Mouse (Mus musculus) embryonic fibroblast, embryonic 13.5 days (primary cell): Measurements from ENCODE around the gene Tpx2. TPM values are rescaled to one million over a fixed set of nuclear protein-coding genes. Genes with fewer than 3 reads are reported as not detected.

Experiments
- H3K27ac ChIP-seq: 2 replicates; pipeline ENCODE4 v1.5.1; 2012; ENCODE audit warnings: low read length, control low read depth, inconsistent platforms; ENCODE audit not compliant: insufficient read depth
- H3K4me1 ChIP-seq: 2 replicates; pipeline ENCODE4 v1.6.1; 2011; ENCODE audit warnings: low read length; ENCODE audit not compliant: control insufficient read depth, insufficient read depth
- H3K4me3 ChIP-seq: 2 replicates; pipeline ENCODE4 v1.5.1; 2011; ENCODE audit warnings: mild to moderate bottlenecking, control low read depth, low read length; ENCODE audit not compliant: insufficient read depth
- CTCF ChIP-seq: IDR thresholded peaks from 2 replicates; pipeline ENCODE4 v1.5.1; 2011; ENCODE audit warnings: mild to moderate bottlenecking, control low read depth, low read length, moderate library complexity, borderline replicate concordance; ENCODE audit not compliant: insufficient read depth
- POLR2A ChIP-seq: IDR thresholded peaks from 2 replicates; pipeline ENCODE4 v1.6.1; 2011; ENCODE audit warnings: low read depth, mild to moderate bottlenecking, control low read depth, low read length, moderate library complexity
- polyA plus RNA-seq: library from polyadenylated mRNA; stranded (reverse); fragments of >200 nt; gene quantifications from 2 replicates; pipeline ENCODE4 v1.2.4, GENCODE M21; 2011; ENCODE audit warnings: low read depth; ENCODE audit not compliant: missing spikeins, insufficient read length

Tpx2 gene
- polyA plus RNA-seq, 1 experiment = 82.9 TPM

DNA sequence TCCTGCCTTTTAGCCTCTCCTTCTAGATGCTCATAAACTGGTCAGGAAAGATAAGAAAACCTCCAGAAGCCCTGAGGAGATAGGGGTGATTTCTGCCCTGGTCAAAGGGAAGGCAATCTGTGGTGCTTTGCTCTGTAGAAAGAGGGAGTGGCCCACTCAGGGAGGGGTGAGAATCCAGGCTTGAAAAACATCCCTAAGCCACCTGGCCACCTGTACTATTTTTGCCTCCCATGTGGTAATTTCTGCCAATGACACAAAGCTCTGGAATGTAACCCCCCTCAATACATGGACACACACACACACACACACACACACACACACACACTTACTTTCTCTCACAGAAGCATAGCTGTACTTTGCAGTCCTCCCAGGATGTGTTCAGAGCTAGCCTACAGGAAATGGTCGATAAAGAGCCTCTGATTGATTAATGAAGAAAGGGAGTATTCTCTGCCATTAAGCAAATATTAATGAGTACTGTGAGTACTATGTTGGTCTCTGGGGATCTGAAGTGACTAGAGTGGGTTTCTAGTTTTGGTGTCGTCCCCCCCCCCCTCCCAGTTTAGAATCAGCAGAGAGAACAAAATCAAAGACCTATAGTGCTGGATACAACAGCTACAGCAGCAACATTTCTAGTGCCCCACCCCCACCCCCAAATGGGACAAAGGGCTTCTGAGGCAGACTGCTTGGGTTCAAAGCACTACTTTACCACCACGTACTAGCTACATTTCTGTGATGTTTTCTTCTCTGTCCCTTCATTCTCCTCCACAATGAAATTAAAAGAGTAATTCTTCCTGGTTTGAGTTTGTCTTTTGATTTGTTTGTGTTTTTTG lies 36.2 kb upstream of the Tpx2 start:
- no peak for TF ChIP-seq CTCF
- TF ChIP-seq POLR2A = no peak
- no peak overlapping the region for H3K4me3 ChIP-seq
- peaks cover 32% of the 10 kb centered on the region for H3K4me1 ChIP-seq
- peak overlapping the region; percentile 93 for H3K27ac ChIP-seq

DNA sequence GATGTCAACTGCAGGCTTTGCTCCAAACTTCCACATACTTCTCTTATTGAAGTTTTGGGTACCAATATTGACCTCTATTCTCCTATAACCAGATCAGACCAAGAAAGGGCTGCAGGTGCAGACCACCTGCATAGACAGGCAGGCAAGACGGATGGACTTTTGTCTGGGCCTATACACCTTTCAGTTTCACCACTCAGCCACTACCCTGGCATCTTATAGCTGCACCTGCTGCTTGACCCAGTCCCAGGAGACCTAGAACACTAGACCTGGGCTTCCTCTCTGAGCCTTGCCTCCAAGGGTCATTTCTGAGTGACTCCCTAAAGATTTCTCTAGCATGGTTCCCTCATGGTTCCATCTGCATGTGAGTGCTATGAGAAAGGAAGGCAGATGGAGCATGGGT lies 34.5 kb upstream of the Tpx2 start:
- TF ChIP-seq CTCF (no peak), POLR2A (no peak)
- H3K4me3 ChIP-seq = no peak overlapping the region
- peaks cover 36% of the 10 kb centered on the region for H3K4me1 ChIP-seq
- H3K27ac ChIP-seq = no peak overlapping the region

DNA sequence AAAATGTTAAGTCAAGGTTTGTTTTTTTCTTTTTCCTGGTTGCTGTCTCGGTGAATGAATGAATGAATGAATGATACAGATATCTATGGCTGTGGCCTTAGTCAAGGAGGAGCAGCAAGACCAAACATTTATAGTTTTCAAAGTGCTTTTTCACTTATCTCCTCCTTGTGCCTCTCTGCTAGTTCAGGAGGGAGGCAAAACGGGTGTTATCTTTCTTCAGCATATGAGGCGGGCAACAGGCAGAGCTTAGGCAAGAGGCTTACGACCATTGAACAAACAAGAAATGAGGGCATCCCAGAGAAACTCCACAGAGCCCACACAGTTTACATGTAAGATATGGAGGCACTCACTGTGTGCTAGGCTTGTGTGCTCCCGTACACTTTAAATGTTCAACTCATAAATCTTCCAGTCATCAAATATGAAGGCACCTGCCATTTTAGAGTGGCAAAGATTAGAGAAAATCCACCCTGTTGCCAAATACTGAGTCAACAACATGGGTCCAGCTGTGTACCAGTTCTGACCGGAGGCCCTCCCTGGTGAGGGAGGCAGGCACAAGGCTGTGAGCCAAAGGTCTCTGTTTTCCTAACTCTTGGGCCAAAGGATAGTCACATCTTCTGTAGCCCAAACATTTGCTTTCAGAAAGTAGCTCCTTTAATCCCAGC lies 33.4 kb upstream of the Tpx2 start:
- H3K4me1 ChIP-seq = peaks cover 39% of the 10 kb centered on the region

GRCm38 (mm10) chr2:152815879-152816656 lies 31.7 kb upstream of the Tpx2 start:
- TF ChIP-seq POLR2A (no peak), CTCF (no peak)
- H3K4me3 ChIP-seq = no peak overlapping the region
- no peak overlapping the region for H3K27ac ChIP-seq
- H3K4me1 ChIP-seq = peaks cover 41% of the 10 kb centered on the region

More for the DNA sequence above, 33.4 kb upstream of the Tpx2 start:
- H3K4me3 ChIP-seq = no peak overlapping the region
- TF ChIP-seq POLR2A = no peak
- no peak for TF ChIP-seq CTCF
- H3K27ac ChIP-seq = no peak overlapping the region

- no peak overlapping the region for H3K4me3 ChIP-seq
- TF ChIP-seq CTCF (no peak), POLR2A (no peak)
- H3K4me1 ChIP-seq = peaks cover 40% of the 10 kb centered on the region
- no peak overlapping the region for H3K27ac ChIP-seq
Measured at GRCm38 (mm10) chr2:152816657-152817348, 31.0 kb upstream of the Tpx2 start.

GRCm38 (mm10) chr2:152817596-152818291 lies 30.0 kb upstream of the Tpx2 start:
- TF ChIP-seq POLR2A (no peak), CTCF (no peak)
- peaks cover 41% of the 10 kb centered on the region for H3K4me1 ChIP-seq
- no peak overlapping the region for H3K4me3 ChIP-seq
- no peak overlapping the region for H3K27ac ChIP-seq

DNA sequence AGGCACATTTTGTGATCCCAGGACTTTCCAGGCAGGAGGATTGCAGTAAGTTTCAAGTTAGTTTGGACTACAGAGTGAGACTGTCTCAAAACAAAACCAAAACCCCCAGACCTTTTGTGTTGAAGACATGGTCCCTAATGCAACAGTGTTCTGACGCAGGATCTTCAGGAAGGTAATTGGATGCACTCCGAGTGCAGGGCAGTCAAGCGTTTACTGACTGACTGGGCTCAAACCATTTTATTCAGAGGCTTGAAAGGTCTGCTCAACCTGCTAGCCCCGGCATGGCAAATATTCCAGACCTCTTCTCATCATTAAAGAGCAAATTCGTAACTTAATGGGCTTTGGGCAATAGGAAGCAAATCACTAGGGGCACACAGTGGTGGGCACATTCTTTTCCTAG lies 29.1 kb upstream of the Tpx2 start:
- no peak overlapping the region for H3K27ac ChIP-seq
- no peak overlapping the region for H3K4me3 ChIP-seq
- H3K4me1 ChIP-seq = peaks cover 38% of the 10 kb centered on the region
- TF ChIP-seq POLR2A (no peak), CTCF (no peak)

DNA sequence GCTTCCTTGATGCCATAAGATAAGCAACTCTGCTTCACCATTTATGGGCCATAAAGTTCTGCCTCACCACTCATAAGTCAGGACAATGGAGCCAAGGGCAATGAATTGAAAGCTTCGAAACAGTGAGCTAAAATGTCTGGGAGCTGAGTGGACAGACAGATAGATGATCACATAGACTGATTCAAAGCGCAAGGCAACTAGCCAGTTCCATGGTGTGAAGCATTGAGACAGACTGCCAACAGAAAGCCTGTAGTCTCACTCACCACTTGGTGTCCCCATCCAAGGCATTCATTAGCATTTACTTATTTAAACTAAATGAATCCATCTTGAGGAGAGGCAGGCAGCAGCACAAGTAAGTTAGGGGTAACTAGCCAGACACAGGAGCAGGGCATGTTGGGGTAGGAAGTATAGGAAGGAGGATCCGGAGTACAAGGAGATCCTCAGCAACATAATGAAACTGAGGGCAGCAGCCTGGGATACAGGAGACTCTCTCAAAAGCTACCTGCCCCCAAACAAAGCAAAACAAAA lies 28.6 kb upstream of the Tpx2 start:
- TF ChIP-seq POLR2A (no peak), CTCF (no peak)
- Histone ChIP-seq H3K27ac (peak overlapping the region; percentile 96), H3K4me3 (no peak overlapping the region), H3K4me1 (peaks cover 39% of the 10 kb centered on the region)
